Mouse (Mus musculus): ENCODE results near the gene Sfr1.

- no peak for TF ChIP-seq POLR2A (IDR thresholded peaks at IDR 0.05; ENCODE audit: insufficient read length, low read depth)
- TF ChIP-seq MYOG (IDR thresholded peaks at IDR 0.05; ENCODE audit: control insufficient read depth in 1 of 3, insufficient read depth in 1 of 3, insufficient read length in 2 of 3, low read depth in 2 of 3) = no peak
- TF ChIP-seq MYOD1 (IDR thresholded peaks at IDR 0.05; ENCODE audit: control insufficient read depth in 1 of 3, insufficient read length in 2 of 3, low read depth in 2 of 3) = no peak
- no peak for TF ChIP-seq TCF3 (IDR thresholded peaks at IDR 0.05; ENCODE audit: insufficient read length, low read depth)
- TF ChIP-seq MAX (IDR thresholded peaks at IDR 0.05; ENCODE audit: low read depth) = no peak
- no peak for TF ChIP-seq TCF12 (IDR thresholded peaks at IDR 0.05; ENCODE audit: insufficient read depth, poor library complexity, severe bottlenecking)
- no peak for TF ChIP-seq REST (IDR thresholded peaks at IDR 0.05; ENCODE audit: insufficient read depth, insufficient read length)
- no peak for TF ChIP-seq USF1 (IDR thresholded peaks at IDR 0.05; ENCODE audit: low read depth)
- no peak for TF ChIP-seq E2F4 (IDR thresholded peaks at IDR 0.05; ENCODE audit: insufficient read depth)
- TF ChIP-seq POLR2AphosphoS2 (IDR thresholded peaks at IDR 0.05; ENCODE audit: insufficient read length, low read depth) = no peak
- no peak for TF ChIP-seq CEBPB (IDR thresholded peaks at IDR 0.05; ENCODE audit: insufficient read depth, poor library complexity, severe bottlenecking)
- no peak for TF ChIP-seq SRF (IDR thresholded peaks at IDR 0.05; ENCODE audit: control insufficient read depth, insufficient read length, low read depth)
Observed at GRCm38 (mm10) chr19:47730691-47731070, 801 bp upstream of the Sfr1 start.

All from myocyte (in vitro differentiated cells).